Mouse (Mus musculus) kidney, adult 2 months (tissue): Measurements from ENCODE around the gene Gvin1.
"Not testable (repeated sequence)": the region's sequence is repeated elsewhere in the genome, so short reads cannot be mapped to it uniquely, and the experiment has no call there.

ENCODE experiments used
- CTCF ChIP-seq: fragments of 200-500 bp; conservative IDR thresholded peaks from 2 replicates; pipeline ENCODE4 v1.5.1; 2011; ENCODE audit warnings: low read depth, mild to moderate bottlenecking, control low read depth, low read length, moderate library complexity, mixed read lengths; ENCODE audit not compliant: insufficient read depth, insufficient read length
- POLR2A ChIP-seq: fragments of 200-500 bp; IDR thresholded peaks from one replicate; pipeline ENCODE4 v1.6.1; 2011; ENCODE audit warnings: low read depth, low read length, control low read depth

- TF ChIP-seq CTCF, POLR2A: not testable (repeated sequence)
These were observed 25.6 kb upstream of the Gvin1 start for GRCm38 (mm10) chr7:106240484-106241275.
